Comparison of ENCODE assay signal across 19 mouse cellular contexts in genomic region chr4:116727401-116727800, GRCm38 (mm10).
"Had no signal": no experiment of that assay in that cellular context is flagged by ENCODE, and none has a peak within 500 bp of the region (broad histone marks: within the 10 kb centered on the region; RNA-seq: fewer than 3 reads in every experiment).

No protein-coding gene starts in this region.

- DNase-seq: kidney, postnatal 25 days; layer of hippocampus, adult 9-11 months; liver; lung, adult 2 months; lung, postnatal 14 days; retina, postnatal 1 day; right cerebral cortex, postnatal 25 days; thymus, adult 18-20 months; thymus, postnatal 36 days had no signal

- H3K27ac ChIP-seq: kidney, embryonic 15.5 days; layer of hippocampus, adult 2 months; limb, embryonic 10.5 days; limb, embryonic 13.5 days; liver, embryonic 15.5 days; macrophage; midbrain, embryonic 12.5 days; midbrain, embryonic 15.5 days; neural tube, embryonic 12.5 days; neural tube, embryonic 15.5 days had no signal

- H3K4me1 ChIP-seq: midbrain, embryonic 15.5 days; neural tube, embryonic 12.5 days; neural tube, embryonic 15.5 days had no signal

- H3K9me3 ChIP-seq: kidney, embryonic 15.5 days; limb, embryonic 10.5 days; limb, embryonic 13.5 days; liver, embryonic 15.5 days; midbrain, embryonic 12.5 days; midbrain, embryonic 15.5 days; neural tube, embryonic 12.5 days; neural tube, embryonic 15.5 days had no signal

- H3K9ac ChIP-seq: kidney, embryonic 15.5 days; limb, embryonic 13.5 days; liver, embryonic 15.5 days; midbrain, embryonic 12.5 days; midbrain, embryonic 15.5 days; neural tube, embryonic 12.5 days; neural tube, embryonic 15.5 days had no signal

- H3K4me2 ChIP-seq: kidney, embryonic 15.5 days; limb, embryonic 13.5 days; liver, embryonic 15.5 days; midbrain, embryonic 12.5 days; midbrain, embryonic 15.5 days; neural tube, embryonic 12.5 days; neural tube, embryonic 15.5 days had no signal

- H3K4me3 ChIP-seq: kidney, embryonic 15.5 days; layer of hippocampus, adult 2 months; limb, embryonic 10.5 days; limb, embryonic 13.5 days; liver, embryonic 15.5 days; midbrain, embryonic 12.5 days; midbrain, embryonic 15.5 days; neural tube, embryonic 12.5 days; neural tube, embryonic 15.5 days had no signal

- ATAC-seq: midbrain, embryonic 15.5 days had no signal

- H3K36me3 ChIP-seq: kidney, embryonic 15.5 days; limb, embryonic 10.5 days; limb, embryonic 13.5 days; liver, embryonic 15.5 days; midbrain, embryonic 12.5 days; midbrain, embryonic 15.5 days; neural tube, embryonic 12.5 days; neural tube, embryonic 15.5 days had no signal

- H3K27me3 ChIP-seq: kidney, embryonic 15.5 days; limb, embryonic 13.5 days; neural tube, embryonic 12.5 days; neural tube, embryonic 15.5 days had no signal
